Mouse (Mus musculus) urinary bladder, postnatal 4 days (tissue): ENCODE measurements around the gene Mvb12b.
"Not testable (repeated sequence)": the region's sequence is repeated elsewhere in the genome, so short reads cannot be mapped to it uniquely, and the experiment has no call there.

Source experiments
- DNase-seq, 2 experiments: peaks; one replicate each; pipeline ENCODE4 v3.0.0; 2021 to 2022; ENCODE audit warnings: low spot score in 2 of 2

Gene Mvb12b

DNA sequence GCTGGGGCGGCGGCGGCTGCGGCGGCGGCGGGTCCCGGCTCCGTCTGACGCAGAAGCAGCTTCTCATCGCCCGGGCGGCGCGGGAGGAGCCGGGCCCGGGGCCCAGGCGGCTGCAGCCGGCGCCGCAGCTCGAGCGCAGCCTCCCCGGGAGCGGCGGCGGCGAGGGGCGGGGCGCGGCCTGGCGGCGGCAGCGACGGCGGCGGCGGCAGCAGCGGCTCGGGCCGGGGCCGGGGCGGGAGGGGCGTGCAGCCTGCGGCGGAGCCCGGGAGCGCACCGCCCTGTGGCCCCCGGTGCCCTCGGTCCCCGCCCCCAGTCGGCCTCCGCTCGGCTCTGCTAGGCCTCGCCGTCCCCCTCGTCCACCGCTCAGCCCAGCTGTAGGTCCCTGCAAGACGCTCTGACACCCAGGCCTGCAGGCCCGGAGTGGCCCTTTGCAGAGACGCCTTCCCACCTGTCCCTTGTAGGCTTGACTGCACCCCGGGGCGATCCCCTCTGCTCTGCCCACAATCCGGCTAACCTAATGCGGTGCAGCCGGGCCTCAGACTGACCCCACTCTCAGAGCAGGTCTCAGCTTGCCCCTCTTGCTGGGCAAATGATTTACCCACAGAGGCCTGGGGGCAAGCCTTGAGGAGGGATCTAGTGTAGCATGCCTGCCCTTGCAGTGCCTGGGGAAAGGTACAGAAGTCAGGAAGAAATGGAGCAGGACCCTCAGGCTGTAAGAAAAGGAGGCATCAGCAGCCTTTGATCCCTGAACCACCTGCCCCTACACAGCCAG is at the start of gene Mvb12b:
Gene Mvb12b, minus strand, starts transcription at position 619 of the 772 bp plus-strand sequence.
- DNase-seq, result peak in 1 of 2 experiments; percentile 61

- no peak for DNase-seq
These were observed 48.0 kb upstream of the Mvb12b start for GRCm38 (mm10) chr2:33935756-33936155.

- no peak for DNase-seq
These were observed 46.1 kb upstream of the Mvb12b start for GRCm38 (mm10) chr2:33933606-33934510.

DNA sequence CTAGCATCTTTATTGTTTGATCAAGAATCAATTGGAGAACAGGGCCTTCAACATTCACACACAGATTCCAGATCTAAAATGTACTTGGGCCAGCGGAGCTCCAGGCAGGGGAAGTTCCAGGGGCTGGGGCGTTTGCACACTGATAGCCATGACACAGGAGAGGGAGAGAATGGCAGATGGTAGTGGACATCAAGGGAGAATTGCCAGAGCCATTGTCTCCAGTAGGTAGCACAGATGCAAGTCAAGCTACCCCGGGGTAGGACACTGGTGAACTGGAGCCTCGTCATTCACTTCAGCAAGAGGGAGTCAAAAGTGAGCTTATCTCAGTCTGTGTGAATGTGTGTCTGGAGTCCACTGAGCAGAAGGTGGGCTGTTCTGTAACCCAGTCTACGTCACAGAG is 43.4 kb upstream of the Mvb12b start:
- DNase-seq, result no peak

DNA sequence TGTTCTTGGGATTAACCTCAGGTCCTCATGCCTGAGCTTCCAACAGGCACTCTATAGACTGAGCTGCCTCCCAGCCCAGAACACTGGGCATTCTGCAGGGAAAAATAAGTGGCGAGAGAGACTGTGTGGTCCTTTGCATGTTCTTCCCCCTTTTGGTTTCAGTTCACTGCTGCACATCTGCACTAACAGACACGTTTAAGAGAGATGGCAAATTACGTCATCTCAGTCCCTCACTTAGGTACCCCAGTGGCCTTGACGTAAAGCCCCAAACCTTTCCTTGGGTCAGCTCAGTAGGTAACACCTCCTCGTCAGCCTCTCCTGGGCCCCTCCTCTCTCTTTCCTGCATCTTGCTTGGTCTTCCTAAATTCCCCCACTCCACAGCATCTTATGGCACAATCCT is 37.5 kb upstream of the Mvb12b start:
- no peak for DNase-seq

DNA sequence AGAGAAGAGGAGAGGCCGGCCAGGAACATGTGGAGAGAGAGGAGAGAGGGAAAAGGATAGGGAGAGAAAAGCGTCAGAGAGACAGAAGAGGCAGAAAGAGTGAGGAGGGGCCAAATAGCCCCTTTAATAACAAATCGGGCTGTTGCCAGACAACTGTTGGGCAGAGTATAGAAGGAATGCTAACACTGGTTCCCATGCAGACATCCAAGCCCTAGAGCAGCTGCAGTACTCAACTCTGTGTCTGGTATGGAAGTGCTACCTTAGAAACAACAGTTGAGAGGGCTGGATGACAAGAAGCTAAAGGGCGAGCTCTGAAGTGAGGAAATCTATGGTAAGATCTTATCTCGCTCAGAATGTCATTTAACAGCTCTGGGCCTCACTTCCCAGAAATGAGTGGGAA is 35.7 kb upstream of the Mvb12b start:
- DNase-seq, result no peak

DNA sequence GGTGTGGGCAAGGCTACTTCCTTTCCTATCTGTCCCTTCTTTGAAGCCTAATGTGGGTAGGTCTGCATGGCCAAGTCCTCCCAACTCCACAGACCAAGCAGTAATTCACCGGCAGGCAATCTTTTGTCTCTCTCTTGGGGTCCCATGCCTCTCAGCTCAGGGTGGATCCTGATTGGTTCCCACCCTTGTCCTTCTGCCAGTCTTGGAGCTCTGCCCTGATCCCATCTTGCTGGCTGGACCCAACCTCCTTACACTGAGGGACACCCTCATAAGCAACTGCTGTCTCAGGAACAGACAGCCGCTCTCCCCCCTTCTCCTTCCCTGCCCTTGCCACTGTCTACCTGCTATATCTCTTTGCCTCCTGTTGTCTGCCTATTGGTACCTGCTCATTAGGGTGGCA is 34.7 kb upstream of the Mvb12b start:
- DNase-seq, result no peak

DNA sequence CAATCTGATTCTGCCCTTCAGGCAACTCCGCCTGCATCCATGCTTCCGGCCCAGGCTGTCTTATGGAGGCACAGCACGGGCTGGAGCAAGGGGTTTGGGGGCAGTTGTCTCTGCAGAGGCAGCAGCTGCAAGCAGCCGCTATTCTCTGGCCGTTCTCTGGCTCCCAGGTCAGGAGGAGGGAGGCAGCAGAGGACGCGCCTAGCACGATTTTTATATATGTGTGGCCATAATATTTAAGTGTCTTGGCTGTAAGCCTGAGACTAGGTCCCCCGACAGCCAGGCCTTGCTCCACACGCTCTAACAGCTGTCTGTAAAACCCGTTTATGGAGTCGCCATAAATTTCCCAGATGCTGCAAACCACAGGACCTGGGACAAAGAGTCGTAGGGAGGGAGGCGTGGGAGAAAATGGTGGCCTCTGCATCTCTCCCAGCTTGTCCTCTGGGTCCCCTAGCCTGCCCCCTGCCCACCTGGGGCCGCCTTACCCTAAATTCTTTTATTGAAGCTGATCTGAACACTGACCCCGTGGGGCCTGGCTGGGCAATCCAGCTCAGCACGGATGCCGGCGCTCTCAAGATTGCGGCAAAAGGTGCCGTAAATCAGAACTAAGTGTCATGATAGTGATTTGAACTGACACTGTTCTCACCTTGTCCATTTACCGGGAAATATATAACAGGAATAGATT is 32.3 kb upstream of the Mvb12b start:
- peak in 1 of 2 experiments; percentile 50 for DNase-seq

GRCm38 (mm10) chr2:33918824-33919223 is 31.1 kb upstream of the Mvb12b start:
- DNase-seq, result no peak

GRCm38 (mm10) chr2:33918318-33918717 is 30.6 kb upstream of the Mvb12b start:
- no peak for DNase-seq

DNA sequence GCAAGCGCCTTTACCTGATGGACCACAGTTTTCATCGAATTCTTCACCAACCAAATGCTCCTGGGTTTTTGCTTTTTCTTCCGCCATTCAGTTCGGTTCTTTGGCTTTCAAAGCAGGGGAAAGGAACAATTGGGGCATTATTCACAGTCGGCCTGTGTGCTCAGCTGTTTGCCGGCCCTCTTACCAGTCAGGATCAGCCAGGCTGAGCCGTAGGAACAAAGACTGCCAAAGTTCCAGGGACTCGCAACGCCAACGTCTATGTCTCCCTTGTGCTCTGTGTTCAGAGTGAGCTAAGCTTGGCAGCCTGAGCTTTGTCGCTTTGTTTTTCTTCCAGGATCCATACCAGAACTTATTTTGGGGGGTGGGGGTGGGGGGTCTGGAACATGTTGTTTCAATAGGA is 28.9 kb upstream of the Mvb12b start:
- no peak for DNase-seq

DNA sequence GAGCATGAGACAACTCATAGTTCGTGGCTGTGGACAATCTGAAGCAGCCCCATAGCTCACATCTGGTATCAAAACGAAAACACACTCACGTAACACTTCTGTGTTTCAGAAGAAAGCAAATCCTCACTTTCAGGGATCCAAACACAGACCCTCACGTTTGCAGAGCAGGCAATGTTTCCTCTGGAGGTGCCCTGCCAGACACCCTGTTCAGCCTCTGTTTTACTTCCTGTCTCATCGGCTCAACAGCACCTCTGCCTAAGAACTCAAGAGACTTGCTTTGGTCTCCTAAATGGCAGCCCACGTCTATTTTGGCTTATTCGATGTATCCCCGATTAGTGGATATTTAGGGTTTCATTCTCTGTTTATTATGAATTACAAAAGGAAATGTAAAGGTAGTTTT is 27.3 kb upstream of the Mvb12b start:
- no peak for DNase-seq

DNA sequence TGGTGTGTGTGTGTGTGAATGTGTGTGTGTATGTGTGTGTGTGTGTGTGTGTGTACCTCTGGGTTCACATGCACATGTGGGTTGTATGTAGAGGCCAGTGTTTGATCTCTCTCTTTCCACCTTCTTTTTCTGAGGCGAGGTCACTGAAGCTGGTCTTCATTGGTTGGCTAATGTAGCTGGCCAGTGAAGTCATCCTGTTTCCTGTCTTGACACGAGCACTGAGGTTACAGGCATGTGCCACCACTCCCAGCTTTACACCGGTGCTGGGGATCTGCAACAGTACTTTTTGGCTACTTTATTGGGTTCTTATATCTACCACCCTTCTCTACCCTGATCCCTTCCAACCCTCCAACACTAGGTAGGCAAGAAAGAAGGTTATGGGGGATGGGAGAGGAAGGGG is 26.6 kb upstream of the Mvb12b start:
- DNase-seq, result no peak

GRCm38 (mm10) chr2:33913598-33913997 is 25.9 kb upstream of the Mvb12b start:
- DNase-seq, result not testable (repeated sequence)

- no peak for DNase-seq
These were observed 25.0 kb upstream of the Mvb12b start for GRCm38 (mm10) chr2:33912741-33913140.

GRCm38 (mm10) chr2:33908374-33908773 is 20.6 kb upstream of the Mvb12b start:
- no peak for DNase-seq

GRCm38 (mm10) chr2:33907174-33907573 is 19.4 kb upstream of the Mvb12b start:
- no peak for DNase-seq

DNA sequence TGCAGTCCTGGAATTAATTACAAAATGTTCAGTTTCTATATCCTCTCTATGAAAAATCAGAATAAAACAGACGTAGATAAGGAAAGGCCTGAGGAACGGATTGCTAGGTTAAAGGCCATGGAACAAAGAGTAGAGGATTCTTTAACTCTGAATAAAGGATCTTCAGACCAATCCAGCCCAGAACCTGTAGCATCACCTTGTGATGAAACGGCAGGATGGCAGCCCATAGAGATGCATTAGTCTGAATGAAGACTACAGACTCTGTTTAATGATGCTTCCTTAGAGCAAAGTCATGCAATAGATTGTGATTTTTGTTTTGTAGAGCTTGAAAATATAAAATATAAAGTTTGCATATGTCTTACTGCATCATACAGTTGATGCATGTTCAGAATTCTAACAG is 8.1 kb upstream of the Mvb12b start:
- DNase-seq, result no peak

DNA sequence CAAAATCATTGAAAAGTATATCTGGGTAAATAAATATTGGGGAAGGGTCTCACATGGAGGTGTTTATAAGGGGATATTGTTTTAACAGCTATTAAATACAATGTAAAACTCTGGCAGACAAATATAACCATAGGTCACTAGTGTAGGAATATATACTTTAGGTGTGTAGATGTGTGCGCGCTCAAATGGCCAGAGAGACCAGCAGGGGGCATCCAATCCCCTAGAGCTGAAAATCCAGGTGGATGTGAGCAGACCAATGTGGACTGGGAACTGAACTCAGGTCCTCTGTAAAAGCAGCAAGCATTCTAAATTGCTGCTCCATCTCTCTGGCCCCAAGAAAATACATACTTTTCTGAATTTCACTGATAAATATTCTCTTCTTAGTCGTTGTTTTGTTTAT is 5.4 kb upstream of the Mvb12b start:
- DNase-seq, result no peak

DNA sequence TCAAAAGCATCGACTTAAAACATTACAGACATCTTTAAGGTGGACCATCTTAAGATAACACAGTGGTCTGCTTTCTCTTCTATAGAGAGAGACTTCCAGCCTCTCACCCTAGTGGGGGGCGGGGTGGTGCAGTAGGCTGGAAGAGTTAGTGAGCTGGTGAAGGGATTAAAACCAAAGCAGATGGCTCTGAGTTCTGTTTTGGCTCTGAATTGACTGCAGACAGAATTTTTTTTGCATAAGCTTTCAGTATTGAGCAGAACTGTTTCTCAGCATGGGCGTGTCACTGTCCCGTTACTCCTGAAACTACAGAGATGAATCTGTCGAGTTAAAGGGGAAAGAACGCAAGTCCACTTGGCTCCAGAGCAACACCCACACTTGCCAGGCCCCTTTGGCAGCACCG is 4.6 kb upstream of the Mvb12b start:
- DNase-seq, result no peak

- no peak for DNase-seq
These were observed 297 bp upstream of the Mvb12b start for GRCm38 (mm10) chr2:33888100-33888385.
